Mouse (Mus musculus) ES-E14 (cell line): ENCODE data around the gene Ttc30a1. TPM values are rescaled to one million over a fixed set of nuclear protein-coding genes. Genes with fewer than 3 reads are reported as not detected.

Experiments used
- DNase-seq: peaks from one replicate; pipeline ENCODE4 v3.0.0-alpha.2; 2013; ENCODE audit warnings: low read depth, low spot score
- H3K27ac ChIP-seq: 2 replicates; pipeline ENCODE4 v1.5.1; 2012; ENCODE audit warnings: low read depth, mild to moderate bottlenecking, low read length, moderate library complexity, mixed read lengths; ENCODE audit not compliant: poor library complexity, insufficient read depth, severe bottlenecking
- H3K36me3 ChIP-seq: 2 replicates; pipeline ENCODE4 v1.6.1; 2012; ENCODE audit warnings: mild to moderate bottlenecking, low read length, moderate library complexity, mixed read lengths; ENCODE audit not compliant: control insufficient read depth, poor library complexity, insufficient read depth, severe bottlenecking
- H3K4me1 ChIP-seq, 2 experiments: fragments of 150-350 bp in 1 of 2; sonication (generic) in 1 of 2; 2 replicates each; pipeline ENCODE4 v1.6.1; 2012; ENCODE audit warnings: low read length in 2 of 2, mild to moderate bottlenecking in 1 of 2, mixed read lengths in 1 of 2; ENCODE audit not compliant: control insufficient read depth in 2 of 2, insufficient read depth in 2 of 2, poor library complexity in 1 of 2
- H3K4me3 ChIP-seq, 2 experiments: fragments of 150-350 bp in 1 of 2; sonication (generic) in 1 of 2; 2 replicates each; pipeline ENCODE4 v1.5.1; 2012; ENCODE audit warnings: low read length in 2 of 2, low read depth in 1 of 2, mild to moderate bottlenecking in 1 of 2, mixed read lengths in 1 of 2; ENCODE audit not compliant: insufficient read depth in 1 of 2, poor library complexity in 1 of 2, severe bottlenecking in 1 of 2
- H3K9ac ChIP-seq: 2 replicates; pipeline ENCODE4 v1.6.1; 2012; ENCODE audit warnings: low read depth, mild to moderate bottlenecking, low read length, mixed read lengths; ENCODE audit not compliant: poor library complexity, insufficient read depth, severe bottlenecking
- H3K9me3 ChIP-seq: fragments of 150-350 bp; sonication (generic); 2 replicates; pipeline ENCODE4 v1.6.1; 2012; ENCODE audit warnings: low read depth, mild to moderate bottlenecking, low read length; ENCODE audit not compliant: control insufficient read depth, insufficient read depth
- MAFK ChIP-seq: IDR thresholded peaks from 2 replicates; pipeline ENCODE4 v1.6.1; 2014; ENCODE audit warnings: mild to moderate bottlenecking, low read depth, low read length, inconsistent platforms; ENCODE audit not compliant: insufficient read depth
- ZC3H11A ChIP-seq: IDR thresholded peaks from 2 replicates; pipeline ENCODE4 v1.6.1; 2012; ENCODE audit warnings: low read depth, mild to moderate bottlenecking, inconsistent platforms, low read length, borderline replicate concordance
- ZNF384 ChIP-seq: IDR thresholded peaks from 2 replicates; pipeline ENCODE4 v1.6.1; 2012; ENCODE audit warnings: low read depth, low read length, inconsistent platforms
- in situ Hi-C, 2 experiments: fragments of 600-800 bp; cut with MboI; formaldehyde crosslinking; loops; one replicate each; pipeline ENCODE4 v1.15.1; 2025; ENCODE audit warnings: low sequenced_read_pairs in 2 of 2, inconsistent platforms in 1 of 2; ENCODE audit not compliant: unreplicated experiment in 2 of 2
- total RNA-seq: library from RNA; depleted of rRNA; stranded (reverse); fragments of 300-350 nt; gene quantifications from 2 replicates; pipeline ENCODE4 v1.2.3, GENCODE M21; 2012; rRNA removed

Ttc30a1 gene
- total RNA-seq, 1 experiment = 6.1 TPM

- Histone ChIP-seq H3K4me1 (no peaks in the 10 kb centered on the region), H3K4me3 (no peak overlapping the region), H3K27ac (no peak overlapping the region), H3K9me3 (no peaks in the 10 kb centered on the region), H3K36me3 (peaks cover 2% of the 10 kb centered on the region; the same call in 1 of the 2 replicates), H3K9ac (no peak overlapping the region)
- no peak for DNase-seq
- no peak for TF ChIP-seq ZNF384
- in situ Hi-C loops = no loop called here
Measured at GRCm38 (mm10) chr2:75929786-75930444, 51.9 kb downstream of the Ttc30a1 start.

- Histone ChIP-seq H3K36me3 (peaks cover 2% of the 10 kb centered on the region; the same call in 1 of the 2 replicates), H3K4me3 (no peak overlapping the region), H3K9me3 (no peaks in the 10 kb centered on the region), H3K27ac (no peak overlapping the region), H3K9ac (no peak overlapping the region), H3K4me1 (no peaks in the 10 kb centered on the region)
- no peak for DNase-seq
- TF ChIP-seq MAFK (no peak), ZNF384 (no peak), ZC3H11A (no peak)
- in situ Hi-C loops = no loop called here
Measured at GRCm38 (mm10) chr2:75929141-75929540, 52.6 kb downstream of the Ttc30a1 start.

Other genes with a start within 250 kb of the Ttc30a1 start
- gene Agps, start 149.8 kb downstream of the Ttc30a1 start, total RNA-seq = 74.6 and 101 TPM in 2 replicates
- gene Ttc30b, start 43.4 kb downstream of the Ttc30a1 start, total RNA-seq = 2.3 and 2.6 TPM in 2 replicates
- 0.36 and 0.42 TPM in 2 replicates for gene Ttc30a2, start 3.8 kb downstream of the Ttc30a1 start, total RNA-seq